Mouse (Mus musculus) heart, adult 2 months (tissue): ENCODE measurements around the gene Primpol.

Experiments
- CTCF ChIP-seq: fragments of 200-600 bp; IDR thresholded peaks from 2 replicates; pipeline ENCODE4 v1.8.1; 2022; ENCODE audit warnings: antibody characterized with exemption, mild to moderate bottlenecking, moderate library complexity
- EP300 ChIP-seq: fragments of 200-500 bp; IDR thresholded peaks from 2 replicates; pipeline ENCODE4 v1.6.1; 2011; ENCODE audit warnings: low read depth, low read length, control low read depth; ENCODE audit not compliant: insufficient read depth

DNA sequence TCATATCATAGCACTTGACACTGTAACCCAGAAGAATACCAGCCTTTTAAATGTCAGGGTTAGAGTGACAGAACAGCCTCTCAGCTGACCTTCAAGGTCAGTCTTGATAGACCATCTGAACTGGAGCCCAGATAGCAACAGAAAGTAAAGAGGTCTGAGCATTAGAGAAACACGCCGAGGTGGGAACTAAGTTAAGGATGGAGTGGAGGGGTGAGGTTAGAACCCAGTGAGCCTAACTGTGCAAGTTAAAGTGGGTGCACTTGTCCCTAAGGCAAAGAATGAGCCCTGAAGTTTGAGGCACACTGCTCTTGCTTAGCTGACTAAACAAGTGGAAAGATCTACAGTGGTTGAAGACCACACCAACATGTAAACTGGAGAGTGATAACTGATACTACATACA is 18.9 kb downstream of the Primpol start:
- TF ChIP-seq CTCF (no peak), EP300 (no peak)
